Comparison of ENCODE assay signal across 24 mouse cellular contexts in genomic region chr2:152991529-152991928, GRCm38 (mm10). TPM values are rescaled to one million over a fixed set of nuclear protein-coding genes. Genes with fewer than 3 reads are reported as not detected.
DNase-seq lines count a peak whose midpoint lies in the region; ATAC-seq lines count a peak whose summit lies in the region.
"Had no signal": no experiment of that assay in that cellular context is flagged by ENCODE, and none has a peak within 500 bp of the region (broad histone marks: within the 10 kb centered on the region; RNA-seq: fewer than 3 reads in every experiment).

No protein-coding gene starts in this region.

- H3K27ac ChIP-seq in kidney, embryonic 15.5 days = no peak overlapping the region
- H3K27ac ChIP-seq: embryonic facial prominence, embryonic 12.5 days; forebrain, embryonic 15.5 days; heart, adult 2 months; hindbrain, embryonic 10.5 days; hindbrain, embryonic 14.5 days had no signal

- 85% methylated on average over 9 of the region's 9 CpGs for WGBS in kidney, embryonic 15.5 days

- H3K9ac ChIP-seq in kidney, embryonic 15.5 days = no peak overlapping the region
- H3K9ac ChIP-seq: embryonic facial prominence, embryonic 12.5 days; forebrain, embryonic 15.5 days; heart, embryonic 12.5 days; hindbrain, embryonic 14.5 days had no signal

- H3K27me3 ChIP-seq in kidney, embryonic 15.5 days = no peaks in the 10 kb centered on the region
- H3K27me3 ChIP-seq: embryonic facial prominence, embryonic 12.5 days; forebrain, embryonic 15.5 days had no signal

- ATAC-seq in kidney, embryonic 15.5 days (replicated peaks; ENCODE audit: low FRiP score) = no peak
- ATAC-seq in monocyte, adult 5-6 weeks (replicated peaks; ENCODE audit: insufficient number of reproducible peaks, low FRiP score, low TSS enrichment, poor library complexity, severe bottlenecking) = peak; percentile 42; the same call in 1 of the 2 replicates
- ATAC-seq: CD4-positive, CD25-positive, alpha-beta regulatory T cell, adult 4 months; forebrain, embryonic 15.5 days had no signal

- H3K36me3 ChIP-seq in kidney, embryonic 15.5 days = no peaks in the 10 kb centered on the region
- H3K36me3 ChIP-seq: embryonic facial prominence, embryonic 12.5 days; forebrain, embryonic 15.5 days; heart, embryonic 12.5 days; hindbrain, embryonic 10.5 days had no signal

- DNase-seq in kidney, adult 11 months = peak; percentile 45
- DNase-seq in kidney, postnatal 4 days = no peak
- DNase-seq in kidney, adult 9 months = peak; percentile 40
- no peak for DNase-seq in gastrocnemius, adult 8-10 months (ENCODE audit: low spot score in 2 of 2)
- DNase-seq in cerebellum, adult 11 months = no peak
- DNase-seq: adrenal gland, postnatal 10 days; B cell, adult 2 months; cerebellum, adult 11-12 months; cerebellum, adult 9-10 months; cerebellum, postnatal 25 days; gastrocnemius, postnatal 10 days; heart, adult 2 months had no signal

- no peak overlapping the region for H3K4me3 ChIP-seq in kidney, embryonic 15.5 days (replicated peaks)
- H3K4me3 ChIP-seq: embryonic facial prominence, embryonic 12.5 days; forebrain, embryonic 15.5 days; heart, adult 2 months; heart, embryonic 12.5 days; hindbrain, embryonic 10.5 days had no signal

- H3K4me1 ChIP-seq in kidney, embryonic 15.5 days = 0 out of 2 replicates have a peak, but pooled peaks cover 2% of the 10 kb centered on the region
- H3K4me1 ChIP-seq: embryonic facial prominence, embryonic 12.5 days; forebrain, embryonic 15.5 days; heart, embryonic 12.5 days had no signal

- H3K9me3 ChIP-seq in kidney, embryonic 15.5 days (replicated peaks) = no peaks in the 10 kb centered on the region
- H3K9me3 ChIP-seq: embryonic facial prominence, embryonic 12.5 days; forebrain, embryonic 15.5 days; heart, embryonic 12.5 days; hindbrain, embryonic 10.5 days had no signal

- H3K4me2 ChIP-seq in kidney, embryonic 15.5 days = no peak overlapping the region
- H3K4me2 ChIP-seq: embryonic facial prominence, embryonic 12.5 days; forebrain, embryonic 15.5 days; heart, embryonic 12.5 days; hindbrain, embryonic 14.5 days had no signal

RNA-seq across cellular contexts. Expression of gene Pdrg1, which starts 23.7 kb away (rescaled TPM):
- 111 and 112 TPM in 2 replicates for polyA plus RNA-seq in kidney, embryonic 15.5 days (2015; fragmentation: Nextera tagmentation; extraction: Ambion mirVana)
- 38.7 to 88.5 TPM (median 51.6 TPM) in 3 replicates for total RNA-seq in monocyte, adult 5-6 weeks (2017)
- total RNA-seq in gastrocnemius, adult 8-10 months (2022) = 10 to 100 TPM; 71.5 to 83.6 (median 81.3) TPM

RNA-seq across cellular contexts. Expression of gene Ttll9, which starts 29.2 kb away (rescaled TPM):
- 1.1 and 1.6 TPM in 2 replicates for polyA plus RNA-seq in kidney, embryonic 15.5 days (2015; fragmentation: Nextera tagmentation; extraction: Ambion mirVana)
- not detected in 3 replicates for total RNA-seq in monocyte, adult 5-6 weeks (2017)
- not detected for total RNA-seq in gastrocnemius, adult 8-10 months (2022)
- total RNA-seq: gastrocnemius, postnatal 10 days; gastrocnemius, postnatal 4 days; heart, adult 2 months; heart, postnatal 25 days had no signal

RNA-seq across cellular contexts. Expression of gene Dusp15, which starts 40.0 kb away (rescaled TPM):
- polyA plus RNA-seq in kidney, embryonic 15.5 days (2015; fragmentation: Nextera tagmentation; extraction: Ambion mirVana) = 3.0 and 3.1 TPM in 2 replicates
- not detected in 3 replicates for total RNA-seq in monocyte, adult 5-6 weeks (2017)
- total RNA-seq in gastrocnemius, adult 8-10 months (2022) = under 1 TPM in 3 of 4 experiments, not detected in 1; 0.16 to 0.62 (median 0.39) TPM
- total RNA-seq: heart, adult 2 months; MEL had no signal

RNA-seq across cellular contexts. Expression of gene Xkr7, which starts 40.1 kb away (rescaled TPM):
- polyA plus RNA-seq in kidney, embryonic 15.5 days (2015; fragmentation: Nextera tagmentation; extraction: Ambion mirVana) = not detected in 2 replicates
- not detected in 3 replicates for total RNA-seq in monocyte, adult 5-6 weeks (2017)
- total RNA-seq in gastrocnemius, adult 8-10 months (2022) = not detected
- total RNA-seq: heart, adult 2 months; heart, postnatal 25 days; MEL had no signal
- polyA plus RNA-seq: CD4-positive, CD25-positive, alpha-beta regulatory T cell, adult 4 months; heart, embryonic 12.5 days; heart, embryonic 16.5 days had no signal

RNA-seq across cellular contexts. Expression of gene Foxs1, which starts 58.5 kb away (rescaled TPM):
- polyA plus RNA-seq in kidney, embryonic 15.5 days (2015; fragmentation: Nextera tagmentation; extraction: Ambion mirVana) = 5.1 and 6.9 TPM in 2 replicates
- not detected in 3 replicates for total RNA-seq in monocyte, adult 5-6 weeks (2017)
- total RNA-seq in gastrocnemius, adult 8-10 months (2022) = under 1 TPM; 0.24 to 0.94 (median 0.51) TPM
- total RNA-seq: MEL had no signal
- polyA plus RNA-seq: CD4-positive, CD25-positive, alpha-beta regulatory T cell, adult 4 months had no signal

Comparison
In these comparisons a context has a peak if more than half of its experiments do, and no peak if none do; other contexts are left out.
1. DNase-seq: peak in kidney, adult 11 months (single experiment) and kidney, adult 9 months (single experiment); none in kidney, postnatal 4 days (0 of 2), gastrocnemius, adult 8-10 months (0 of 2) and cerebellum, adult 11 months (single experiment).